Mouse (Mus musculus): ENCODE measurements around the gene Srrm4. TPM values are rescaled to one million over a fixed set of nuclear protein-coding genes. Genes with fewer than 3 reads are reported as not detected.
A peak's percentile ranks its signal among the peaks of the same experiment; 100 is the strongest.

Srrm4 gene
- polyA plus RNA-seq, 1 experiment from 2014 or later = 0.27 TPM

DNA sequence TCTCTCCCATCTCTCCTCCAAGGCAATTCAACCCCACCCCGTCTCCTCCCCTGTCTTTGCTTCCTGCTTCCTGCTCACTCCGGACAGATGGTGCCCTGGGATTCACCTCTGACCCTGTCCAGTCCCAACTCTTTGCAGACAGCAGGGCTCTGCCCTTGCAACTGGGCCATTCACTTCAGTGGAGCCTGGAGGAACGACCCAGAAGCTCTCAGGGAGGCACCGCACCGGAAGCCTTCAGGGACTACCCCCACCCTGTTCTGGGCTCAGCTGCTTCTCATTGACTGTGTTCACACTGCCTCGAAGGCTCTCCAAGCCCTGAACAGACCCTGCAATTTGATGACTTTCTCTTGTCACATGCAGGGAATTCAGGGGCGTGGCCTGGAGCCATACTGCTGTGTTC is 94.4 kb downstream of the Srrm4 start:
- WGBS = 20% methylated on average over 7 of the region's 7 CpGs

DNA sequence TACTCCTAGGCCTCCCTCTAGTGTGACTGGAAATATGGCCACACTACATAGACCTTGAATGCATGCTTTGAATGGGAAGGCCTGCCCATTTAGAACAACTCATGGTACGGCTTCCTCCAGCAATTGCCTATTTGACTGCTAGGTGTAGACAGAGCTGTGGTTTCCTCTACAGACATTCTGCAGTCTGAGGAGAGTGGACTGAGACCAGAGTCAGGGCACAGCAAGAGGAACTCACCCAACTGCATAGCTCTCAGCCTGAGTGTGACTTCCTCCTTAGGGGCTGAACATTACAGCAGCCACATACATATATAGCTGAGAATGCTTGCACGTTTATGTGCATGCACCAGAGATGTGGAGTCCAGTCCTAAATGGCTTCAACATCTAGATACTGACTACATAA is 94.9 kb downstream of the Srrm4 start:
- no peak overlapping the region for H3K9ac ChIP-seq (replicated peaks; ENCODE audit: low read depth)
- H3K4me1 ChIP-seq (ENCODE audit: insufficient read depth, low read depth, low read length) = no peaks in the 10 kb centered on the region
- 69% methylated on average over 2 of the region's 2 CpGs for WGBS
- ATAC-seq (no peak), DNase-seq (ENCODE audit: low spot score) (no peak)
- H3K36me3 ChIP-seq (ENCODE audit: insufficient read depth, low read length) = no peaks in the 10 kb centered on the region
- no peak overlapping the region for H3K4me3 ChIP-seq (ENCODE audit: low read depth, low read length)
- no peaks in the 10 kb centered on the region for H3K27me3 ChIP-seq (replicated peaks; ENCODE audit: insufficient read depth, low read length)
- no peak for TF ChIP-seq CTCF (IDR thresholded peaks at IDR 0.05)
- no peak for TF ChIP-seq EP300 (IDR thresholded peaks at IDR 0.05)
- H3K9me3 ChIP-seq (ENCODE audit: low read length) = no peaks in the 10 kb centered on the region
- no peak overlapping the region for H3K4me2 ChIP-seq (replicated peaks; ENCODE audit: low read depth, low read length)
- no peak overlapping the region for H3K27ac ChIP-seq (ENCODE audit: low read length)

More for the DNA sequence above, 94.4 kb downstream of the Srrm4 start:
- Histone ChIP-seq H3K9ac (replicated peaks; ENCODE audit: low read depth) (no peak overlapping the region), H3K27ac (ENCODE audit: low read length) (no peak overlapping the region), H3K36me3 (ENCODE audit: insufficient read depth, low read length) (no peaks in the 10 kb centered on the region), H3K4me2 (replicated peaks; ENCODE audit: low read depth, low read length) (no peak overlapping the region), H3K9me3 (ENCODE audit: low read length) (no peaks in the 10 kb centered on the region), H3K4me3 (ENCODE audit: low read depth, low read length) (no peak overlapping the region), H3K27me3 (replicated peaks; ENCODE audit: insufficient read depth, low read length) (no peaks in the 10 kb centered on the region), H3K4me1 (ENCODE audit: insufficient read depth, low read depth, low read length) (no peaks in the 10 kb centered on the region)
- ATAC-seq (peak; percentile 25; the same call in 1 of the 2 replicates), DNase-seq (ENCODE audit: low spot score) (no peak)
- TF ChIP-seq EP300 (IDR thresholded peaks at IDR 0.05) (no peak), CTCF (IDR thresholded peaks at IDR 0.05) (no peak)

- no peaks in the 10 kb centered on the region for H3K4me1 ChIP-seq (ENCODE audit: insufficient read depth, low read depth, low read length)
- H3K4me3 ChIP-seq (ENCODE audit: low read depth, low read length) = no peak overlapping the region
- no peaks in the 10 kb centered on the region for H3K9me3 ChIP-seq (ENCODE audit: low read length)
- ATAC-seq (no peak), DNase-seq (ENCODE audit: low spot score) (no peak)
- H3K27ac ChIP-seq (ENCODE audit: low read length) = no peak overlapping the region
- TF ChIP-seq EP300 (IDR thresholded peaks at IDR 0.05) = no peak
- no peak for TF ChIP-seq CTCF (IDR thresholded peaks at IDR 0.05)
- H3K9ac ChIP-seq (replicated peaks; ENCODE audit: low read depth) = no peak overlapping the region
- no peak overlapping the region for H3K4me2 ChIP-seq (replicated peaks; ENCODE audit: low read depth, low read length)
- no peaks in the 10 kb centered on the region for H3K27me3 ChIP-seq (replicated peaks; ENCODE audit: insufficient read depth, low read length)
- 52% methylated on average over 9 of the region's 9 CpGs for WGBS
- H3K36me3 ChIP-seq (ENCODE audit: insufficient read depth, low read length) = no peaks in the 10 kb centered on the region
Measured at GRCm38 (mm10) chr5:116495466-116495865, 96.2 kb downstream of the Srrm4 start.

GRCm38 (mm10) chr5:116494377-116494776 is 97.2 kb downstream of the Srrm4 start:
- Histone ChIP-seq H3K4me1 (ENCODE audit: insufficient read depth, low read depth, low read length) (no peaks in the 10 kb centered on the region), H3K36me3 (ENCODE audit: insufficient read depth, low read length) (no peaks in the 10 kb centered on the region), H3K4me2 (replicated peaks; ENCODE audit: low read depth, low read length) (no peak overlapping the region), H3K27ac (ENCODE audit: low read length) (no peak overlapping the region), H3K27me3 (replicated peaks; ENCODE audit: insufficient read depth, low read length) (no peaks in the 10 kb centered on the region), H3K4me3 (ENCODE audit: low read depth, low read length) (no peak overlapping the region), H3K9me3 (ENCODE audit: low read length) (no peaks in the 10 kb centered on the region), H3K9ac (replicated peaks; ENCODE audit: low read depth) (no peak overlapping the region)
- DNase-seq (ENCODE audit: low spot score) (no peak), ATAC-seq (no peak)
- WGBS = 34% methylated on average over 7 of the region's 7 CpGs
- TF ChIP-seq CTCF (IDR thresholded peaks at IDR 0.05) (no peak), EP300 (IDR thresholded peaks at IDR 0.05) (no peak)

GRCm38 (mm10) chr5:116492726-116493125 is 98.9 kb downstream of the Srrm4 start:
- WGBS = 60% methylated on average over 3 of the region's 3 CpGs
- Histone ChIP-seq H3K9ac (replicated peaks; ENCODE audit: low read depth) (no peak overlapping the region), H3K4me2 (replicated peaks; ENCODE audit: low read depth, low read length) (no peak overlapping the region), H3K27ac (ENCODE audit: low read length) (no peak overlapping the region), H3K4me3 (ENCODE audit: low read depth, low read length) (no peak overlapping the region), H3K9me3 (ENCODE audit: low read length) (no peaks in the 10 kb centered on the region), H3K27me3 (replicated peaks; ENCODE audit: insufficient read depth, low read length) (no peaks in the 10 kb centered on the region), H3K4me1 (ENCODE audit: insufficient read depth, low read depth, low read length) (no peaks in the 10 kb centered on the region), H3K36me3 (ENCODE audit: insufficient read depth, low read length) (no peaks in the 10 kb centered on the region)
- DNase-seq (ENCODE audit: low spot score) (no peak), ATAC-seq (no peak)
- TF ChIP-seq EP300 (IDR thresholded peaks at IDR 0.05) (no peak), CTCF (IDR thresholded peaks at IDR 0.05) (no peak)

DNA sequence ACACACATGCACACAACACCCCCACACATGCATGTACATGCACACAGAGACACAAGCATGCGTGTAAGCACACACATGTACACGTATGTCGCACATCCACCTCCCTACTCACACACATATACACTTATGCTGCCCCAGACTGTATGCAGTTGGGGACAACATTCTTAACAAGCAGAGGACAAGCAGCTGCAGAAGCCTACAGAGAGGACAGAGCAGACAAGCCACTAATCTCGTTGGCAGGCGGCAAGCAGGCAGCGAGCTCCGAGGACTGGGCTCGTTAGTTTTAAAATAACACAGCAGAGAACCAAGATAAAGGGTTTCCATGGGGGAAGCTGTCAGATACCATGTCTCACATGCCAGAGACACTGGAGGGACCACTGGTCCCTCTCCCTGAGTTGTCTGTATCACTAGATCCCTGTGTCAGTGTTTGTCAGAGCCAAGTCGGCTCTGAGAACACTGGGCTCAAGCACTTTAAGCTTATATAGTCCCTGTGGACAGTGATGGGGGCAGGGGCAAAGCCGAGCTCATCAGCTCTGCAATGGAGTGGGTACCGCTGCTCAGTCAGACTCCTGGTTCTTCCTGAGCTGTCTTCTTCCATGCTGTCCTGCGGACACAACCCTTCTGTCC is 99.7 kb downstream of the Srrm4 start:
- no peak overlapping the region for H3K4me3 ChIP-seq (ENCODE audit: low read depth, low read length)
- no peak for TF ChIP-seq EP300 (IDR thresholded peaks at IDR 0.05)
- TF ChIP-seq CTCF (IDR thresholded peaks at IDR 0.05) = no peak
- 50% methylated on average over 12 of the region's 12 CpGs for WGBS
- ATAC-seq (no peak), DNase-seq (ENCODE audit: low spot score) (no peak)
- H3K4me2 ChIP-seq (replicated peaks; ENCODE audit: low read depth, low read length) = no peak overlapping the region
- H3K4me1 ChIP-seq (ENCODE audit: insufficient read depth, low read depth, low read length) = no peaks in the 10 kb centered on the region
- no peak overlapping the region for H3K9ac ChIP-seq (replicated peaks; ENCODE audit: low read depth)
- H3K36me3 ChIP-seq (ENCODE audit: insufficient read depth, low read length) = no peaks in the 10 kb centered on the region
- no peaks in the 10 kb centered on the region for H3K27me3 ChIP-seq (replicated peaks; ENCODE audit: insufficient read depth, low read length)
- no peak overlapping the region for H3K27ac ChIP-seq (ENCODE audit: low read length)
- no peaks in the 10 kb centered on the region for H3K9me3 ChIP-seq (ENCODE audit: low read length)

- Histone ChIP-seq H3K4me1 (ENCODE audit: insufficient read depth, low read depth, low read length) (no peaks in the 10 kb centered on the region), H3K27ac (ENCODE audit: low read length) (no peak overlapping the region), H3K27me3 (replicated peaks; ENCODE audit: insufficient read depth, low read length) (no peaks in the 10 kb centered on the region), H3K9me3 (ENCODE audit: low read length) (no peaks in the 10 kb centered on the region), H3K4me2 (replicated peaks; ENCODE audit: low read depth, low read length) (no peak overlapping the region), H3K36me3 (ENCODE audit: insufficient read depth, low read length) (no peaks in the 10 kb centered on the region), H3K9ac (replicated peaks; ENCODE audit: low read depth) (no peak overlapping the region), H3K4me3 (ENCODE audit: low read depth, low read length) (no peak overlapping the region)
- DNase-seq (ENCODE audit: low spot score) (no peak), ATAC-seq (no peak)
- TF ChIP-seq CTCF (IDR thresholded peaks at IDR 0.05) (no peak), EP300 (IDR thresholded peaks at IDR 0.05) (no peak)
- WGBS = 62% methylated on average over 5 of the region's 5 CpGs
Measured at GRCm38 (mm10) chr5:116490826-116491225, 100.8 kb downstream of the Srrm4 start.

Data from lung, postnatal 0 days (tissue).